ENCODE assay signal across 8 mouse cellular contexts in the genomic region with DNA sequence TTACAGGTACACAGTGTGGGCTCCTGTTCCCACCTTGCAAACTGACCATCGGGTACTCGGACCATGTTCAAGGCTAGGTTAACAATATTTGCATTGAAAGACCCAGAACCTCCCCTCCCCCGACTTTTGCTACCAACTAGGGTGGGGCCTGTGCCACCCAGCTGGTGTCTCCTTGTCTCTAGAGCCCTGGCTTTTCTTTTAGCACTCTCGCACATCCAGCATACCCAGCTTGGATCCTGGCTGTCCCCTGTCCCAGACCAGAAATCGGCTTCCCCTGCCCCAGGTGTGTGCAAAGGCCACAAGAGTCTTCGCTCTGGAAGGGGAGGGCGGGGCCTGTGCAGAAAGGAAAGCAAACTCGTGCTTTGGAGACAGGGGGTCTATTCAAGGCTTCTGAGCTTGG.
DNase-seq lines count a peak whose midpoint lies in the region; ATAC-seq and TF ChIP-seq lines count a peak whose summit lies in the region.

No protein-coding gene starts in this region.

- H3K4me2 ChIP-seq in lung, embryonic 14.5 days = peak overlapping the region; percentile 62
- H3K4me2 ChIP-seq in hindbrain, embryonic 12.5 days (replicated peaks) = peak overlapping the region; percentile 49
- peak overlapping the region; percentile 58 for H3K4me2 ChIP-seq in lung, postnatal 0 days (replicated peaks; ENCODE audit: low read depth, low read length)

- H3K27me3 ChIP-seq in lung, embryonic 14.5 days (ENCODE audit: insufficient read depth, low read length) = no peaks in the 10 kb centered on the region
- no peaks in the 10 kb centered on the region for H3K27me3 ChIP-seq in hindbrain, embryonic 12.5 days
- H3K27me3 ChIP-seq in lung, postnatal 0 days (replicated peaks; ENCODE audit: insufficient read depth, low read length) = no peaks in the 10 kb centered on the region

- H3K9ac ChIP-seq in lung, embryonic 14.5 days = no peak overlapping the region; the same call in 1 of the 2 replicates
- peak overlapping the region; percentile 2; the same call in 1 of the 2 replicates for H3K9ac ChIP-seq in hindbrain, embryonic 12.5 days
- H3K9ac ChIP-seq in lung, postnatal 0 days (replicated peaks; ENCODE audit: low read depth) = no peak overlapping the region

- WGBS in lung, embryonic 14.5 days = 19% methylated on average over 8 of the region's 8 CpGs
- 11% methylated on average over 8 of the region's 8 CpGs for WGBS in hindbrain, embryonic 12.5 days
- 26% methylated on average over 8 of the region's 8 CpGs for WGBS in lung, postnatal 0 days

- DNase-seq in cerebellum, adult 9-10 months = no peak
- no peak for DNase-seq in lung, embryonic 14.5 days
- DNase-seq in lung, postnatal 36 days = no peak
- no peak for DNase-seq in lung, postnatal 0 days (ENCODE audit: low spot score)
- peak; percentile 54 for DNase-seq in thymus, postnatal 10 days (ENCODE audit: low spot score in 2 of 2)
- DNase-seq in frontal cortex, postnatal 25 days (ENCODE audit: low spot score in 2 of 2) = no peak

- TF ChIP-seq CTCF in lung, embryonic 14.5 days (IDR thresholded peaks at IDR 0.05; ENCODE audit: low read depth) = no peak
- TF ChIP-seq CTCF in lung, postnatal 0 days (IDR thresholded peaks at IDR 0.05) = no peak

- ATAC-seq in cerebellum, adult (ENCODE audit: insufficient number of reproducible peaks, low FRiP score, low TSS enrichment) = peak; percentile 8; the same call in 1 of the 2 replicates
- peak; percentile 12; the same call in 1 of the 2 replicates for ATAC-seq in lung, embryonic 14.5 days (ENCODE audit: insufficient read depth)
- ATAC-seq in hindbrain, embryonic 12.5 days (ENCODE audit: low FRiP score) = peak; percentile 21; the same call in 1 of the 2 replicates
- no peak for ATAC-seq in lung, postnatal 0 days

- no peaks in the 10 kb centered on the region for H3K9me3 ChIP-seq in lung, embryonic 14.5 days (ENCODE audit: low read depth, low read length)
- no peaks in the 10 kb centered on the region for H3K9me3 ChIP-seq in hindbrain, embryonic 12.5 days (replicated peaks)
- H3K9me3 ChIP-seq in lung, postnatal 0 days (ENCODE audit: low read length) = no peaks in the 10 kb centered on the region

- no peak for TF ChIP-seq EP300 in lung, postnatal 0 days (IDR thresholded peaks at IDR 0.05)

- H3K36me3 ChIP-seq in lung, embryonic 14.5 days (ENCODE audit: insufficient read depth) = no peaks in the 10 kb centered on the region
- H3K36me3 ChIP-seq in hindbrain, embryonic 12.5 days = no peaks in the 10 kb centered on the region
- no peaks in the 10 kb centered on the region for H3K36me3 ChIP-seq in lung, postnatal 0 days (ENCODE audit: insufficient read depth, low read length)

- H3K27ac ChIP-seq in lung, embryonic 14.5 days (ENCODE audit: low read depth) = peak overlapping the region; percentile 59; the same call in 1 of the 2 replicates
- H3K27ac ChIP-seq in hindbrain, embryonic 12.5 days = peak overlapping the region; percentile 89
- peak overlapping the region; percentile 1; the same call in 1 of the 2 replicates for H3K27ac ChIP-seq in lung, postnatal 0 days (ENCODE audit: low read length)

- no peak overlapping the region for H3K4me3 ChIP-seq in lung, embryonic 14.5 days (ENCODE audit: low read depth, low read length)
- H3K4me3 ChIP-seq in hindbrain, embryonic 12.5 days = 0 out of 2 replicates have a peak overlapping the region, but pooled peaks have one; percentile 10
- peak overlapping the region; percentile 29; the same call in 1 of the 2 replicates for H3K4me3 ChIP-seq in lung, postnatal 0 days (ENCODE audit: low read depth, low read length)

- peaks cover 18% of the 10 kb centered on the region; the same call in 1 of the 2 replicates for H3K4me1 ChIP-seq in lung, embryonic 14.5 days (ENCODE audit: insufficient read depth)
- peaks cover 38% of the 10 kb centered on the region for H3K4me1 ChIP-seq in hindbrain, embryonic 12.5 days
- H3K4me1 ChIP-seq in lung, postnatal 0 days (ENCODE audit: insufficient read depth, low read depth, low read length) = peaks cover 14% of the 10 kb centered on the region

Comparison
In these comparisons a context has a peak if more than half of its experiments do, and no peak if none do; other contexts are left out.
1. DNase-seq: peak in thymus, postnatal 10 days (2 of 2); none in cerebellum, adult 9-10 months (single experiment), lung, embryonic 14.5 days (single experiment), lung, postnatal 36 days (single experiment), lung, postnatal 0 days (single experiment) and frontal cortex, postnatal 25 days (0 of 2).
2. H3K27ac ChIP-seq: peak in every context shown above with its lines; median percentile 89 in hindbrain, embryonic 12.5 days; 59 in lung, embryonic 14.5 days; 1 in lung, postnatal 0 days.
3. Peak in every context shown above with its lines, with median percentiles within 50 percentile points of each other: H3K4me2 ChIP-seq.